Mouse (Mus musculus): ENCODE measurements around the gene Ehbp1. TPM values are rescaled to one million over a fixed set of nuclear protein-coding genes. Genes with fewer than 3 reads are reported as not detected.

Ehbp1 gene
- polyA plus RNA-seq, 1 experiment from 2014 or later = 12.3 TPM

- peaks cover 87% of the 10 kb centered on the region for H3K27me3 ChIP-seq (ENCODE audit: low read depth, poor library complexity, severe bottlenecking)
- under 1% methylated on average over 44 of the region's 48 CpGs for WGBS
- H3K27ac ChIP-seq (replicated peaks) = peak overlapping the region; percentile 100
- H3K4me3 ChIP-seq = peak overlapping the region; percentile 85
- H3K9me3 ChIP-seq (replicated peaks) = no peaks in the 10 kb centered on the region
- H3K36me3 ChIP-seq = peaks cover 43% of the 10 kb centered on the region
- H3K4me1 ChIP-seq = peaks cover 78% of the 10 kb centered on the region
- DNase-seq (ENCODE audit: low spot score) = peak; percentile 67
Observed at GRCm38 (mm10) chr11:22000316-22001076, 341.6 kb downstream of the Ehbp1 start.

GRCm38 (mm10) chr11:21999396-22000315 is 342.4 kb downstream of the Ehbp1 start:
- H3K36me3 ChIP-seq = peaks cover 52% of the 10 kb centered on the region
- H3K9me3 ChIP-seq (replicated peaks) = no peaks in the 10 kb centered on the region
- peak overlapping the region; percentile 100 for H3K27ac ChIP-seq (replicated peaks)
- H3K4me3 ChIP-seq = peak overlapping the region; percentile 85
- DNase-seq (ENCODE audit: low spot score) = peak; percentile 66
- peaks cover 88% of the 10 kb centered on the region for H3K27me3 ChIP-seq (ENCODE audit: low read depth, poor library complexity, severe bottlenecking)
- under 1% methylated on average over 31 of the region's 31 CpGs for WGBS
- H3K4me1 ChIP-seq = peaks cover 78% of the 10 kb centered on the region

- H3K4me3 ChIP-seq = peak overlapping the region; percentile 85
- H3K4me1 ChIP-seq = peaks cover 78% of the 10 kb centered on the region
- H3K36me3 ChIP-seq = peaks cover 61% of the 10 kb centered on the region
- WGBS = 3% methylated on average over 32 of the region's 32 CpGs
- H3K9me3 ChIP-seq (replicated peaks) = no peaks in the 10 kb centered on the region
- DNase-seq (ENCODE audit: low spot score) = peak; percentile 66
- peak overlapping the region; percentile 100 for H3K27ac ChIP-seq (replicated peaks)
- peaks cover 88% of the 10 kb centered on the region for H3K27me3 ChIP-seq (ENCODE audit: low read depth, poor library complexity, severe bottlenecking)
Observed at GRCm38 (mm10) chr11:21998141-21999047, 343.7 kb downstream of the Ehbp1 start.

- Histone ChIP-seq H3K27me3 (ENCODE audit: low read depth, poor library complexity, severe bottlenecking) (peaks cover 89% of the 10 kb centered on the region), H3K27ac (replicated peaks) (peak overlapping the region; percentile 100), H3K9me3 (replicated peaks) (no peaks in the 10 kb centered on the region), H3K4me3 (peak overlapping the region; percentile 85), H3K36me3 (peaks cover 63% of the 10 kb centered on the region), H3K4me1 (peaks cover 82% of the 10 kb centered on the region)
- under 1% methylated on average over 20 of the region's 20 CpGs for WGBS
- peak; percentile 57 for DNase-seq (ENCODE audit: low spot score)
Observed at GRCm38 (mm10) chr11:21997561-21998140, 344.4 kb downstream of the Ehbp1 start.

- H3K36me3 ChIP-seq = peaks cover 63% of the 10 kb centered on the region
- H3K4me3 ChIP-seq = peak overlapping the region; percentile 85
- 1% methylated on average over 63 of the region's 63 CpGs for WGBS
- DNase-seq (ENCODE audit: low spot score) = peak; percentile 88
- peak overlapping the region; percentile 100 for H3K27ac ChIP-seq (replicated peaks)
- peaks cover 84% of the 10 kb centered on the region for H3K4me1 ChIP-seq
- H3K27me3 ChIP-seq (ENCODE audit: low read depth, poor library complexity, severe bottlenecking) = peaks cover 94% of the 10 kb centered on the region
- H3K9me3 ChIP-seq (replicated peaks) = no peaks in the 10 kb centered on the region
Observed at GRCm38 (mm10) chr11:21996661-21997560, 345.2 kb downstream of the Ehbp1 start.

- peak; percentile 60 for DNase-seq (ENCODE audit: low spot score)
- peaks cover 100% of the 10 kb centered on the region for H3K27me3 ChIP-seq (ENCODE audit: low read depth, poor library complexity, severe bottlenecking)
Observed at GRCm38 (mm10) chr11:21996325-21996647, 345.8 kb downstream of the Ehbp1 start.

GRCm38 (mm10) chr11:21995534-21996324 is 346.4 kb downstream of the Ehbp1 start:
- H3K4me3 ChIP-seq = peak overlapping the region; percentile 85
- peak; percentile 53 for DNase-seq (ENCODE audit: low spot score)
- H3K27me3 ChIP-seq (ENCODE audit: low read depth, poor library complexity, severe bottlenecking) = peaks cover 100% of the 10 kb centered on the region
- peak overlapping the region; percentile 100 for H3K27ac ChIP-seq (replicated peaks)
- WGBS = 7% methylated on average over 27 of the region's 27 CpGs
- no peaks in the 10 kb centered on the region for H3K9me3 ChIP-seq (replicated peaks)
- peaks cover 78% of the 10 kb centered on the region for H3K4me1 ChIP-seq
- peaks cover 63% of the 10 kb centered on the region for H3K36me3 ChIP-seq

More at GRCm38 (mm10) chr11:21996325-21996647, 345.8 kb downstream of the Ehbp1 start:
- 6% methylated on average over 13 of the region's 13 CpGs for WGBS
- no peaks in the 10 kb centered on the region for H3K9me3 ChIP-seq (replicated peaks)
- H3K27ac ChIP-seq (replicated peaks) = peak overlapping the region; percentile 100
- H3K4me1 ChIP-seq = peaks cover 84% of the 10 kb centered on the region
- peaks cover 63% of the 10 kb centered on the region for H3K36me3 ChIP-seq
- peak overlapping the region; percentile 85 for H3K4me3 ChIP-seq

GRCm38 (mm10) chr11:21994377-21995370 is 347.4 kb downstream of the Ehbp1 start:
- DNase-seq (ENCODE audit: low spot score) = peak; percentile 61
- Histone ChIP-seq H3K4me3 (peak overlapping the region; percentile 85), H3K9me3 (replicated peaks) (no peaks in the 10 kb centered on the region), H3K27me3 (ENCODE audit: low read depth, poor library complexity, severe bottlenecking) (peaks cover 96% of the 10 kb centered on the region), H3K27ac (replicated peaks) (peak overlapping the region; percentile 100), H3K4me1 (peaks cover 70% of the 10 kb centered on the region), H3K36me3 (peaks cover 60% of the 10 kb centered on the region)
- WGBS = 3% methylated on average over 34 of the region's 34 CpGs

GRCm38 (mm10) chr11:21993597-21994376 is 348.3 kb downstream of the Ehbp1 start:
- Histone ChIP-seq H3K9me3 (replicated peaks) (no peaks in the 10 kb centered on the region), H3K27me3 (ENCODE audit: low read depth, poor library complexity, severe bottlenecking) (peaks cover 94% of the 10 kb centered on the region), H3K4me1 (peaks cover 61% of the 10 kb centered on the region), H3K27ac (replicated peaks) (peak overlapping the region; percentile 100), H3K36me3 (peaks cover 51% of the 10 kb centered on the region), H3K4me3 (peak overlapping the region; percentile 85)
- peak; percentile 75 for DNase-seq (ENCODE audit: low spot score)
- under 1% methylated on average over 47 of the region's 47 CpGs for WGBS
